Mouse (Mus musculus) bone marrow macrophage, adult 2 months (primary cell): ENCODE data around the gene Szrd1.

Experiments
- CTCF ChIP-seq: IDR thresholded peaks from 2 replicates; pipeline ENCODE4 v1.5.1; 2012; ENCODE audit warnings: low read depth, mild to moderate bottlenecking, low read length, moderate library complexity
- POLR2A ChIP-seq: IDR thresholded peaks from 2 replicates; pipeline ENCODE4 v1.6.1; 2012; ENCODE audit warnings: mild to moderate bottlenecking, low read depth, low read length, borderline replicate concordance

DNA sequence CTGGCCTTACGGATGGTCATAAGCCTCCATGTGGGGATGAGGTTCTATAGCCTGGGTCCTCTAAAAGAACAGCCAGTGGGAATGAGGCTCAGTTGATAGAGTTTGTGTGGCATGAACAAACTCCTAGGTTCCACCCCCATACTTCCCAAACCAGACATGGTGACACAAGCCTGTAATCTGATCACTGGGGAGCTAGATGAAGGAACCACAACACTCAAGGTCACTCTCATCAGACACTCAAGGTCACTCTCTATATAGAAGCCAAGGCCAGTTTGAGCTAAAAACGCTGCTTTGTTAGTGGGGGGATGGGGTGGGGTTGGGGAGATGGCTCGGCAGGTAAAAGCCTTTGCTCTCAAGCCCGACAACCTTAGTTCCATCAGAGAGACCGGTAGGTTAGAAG, 39.6 kb downstream of the Szrd1 start:
- TF ChIP-seq CTCF (no peak), POLR2A (no peak)
